Mouse (Mus musculus) liver, postnatal 0 days (tissue): ENCODE measurements around the gene Gm45711.

Source experiments
- CTCF ChIP-seq: sonication (generic); IDR thresholded peaks from 2 replicates; pipeline ENCODE4 v1.5.1; 2016; ENCODE audit warnings: antibody characterized with exemption, low read depth
- EP300 ChIP-seq: IDR thresholded peaks from 2 replicates; pipeline ENCODE4 v1.6.1; 2016; ENCODE audit warnings: antibody characterized with exemption, low read depth, mild to moderate bottlenecking

- no peak for TF ChIP-seq CTCF
- no peak for TF ChIP-seq EP300
These were observed 39.1 kb upstream of the Gm45711 start for GRCm38 (mm10) chr8:104348971-104349370.
